Mouse (Mus musculus) forebrain, embryonic 16.5 days (tissue): ENCODE data around the gene Psph. TPM values are rescaled to one million over a fixed set of nuclear protein-coding genes. Genes with fewer than 3 reads are reported as not detected.
A peak's percentile ranks its signal among the peaks of the same experiment; 100 is the strongest.

Experiments used
- ATAC-seq: fragments of 200-750 bp; cut with Nextera tagmentation; 2 replicates; pipeline ENCODE4 v1.8.0; 2017; ENCODE audit warnings: mild to moderate bottlenecking, moderate library complexity
- H3K27ac ChIP-seq: fragments of 300-500 bp; sonication (generic); 2 replicates; pipeline ENCODE4 v1.5.1; 2014; ENCODE audit warnings: low read length, control low read depth
- H3K27me3 ChIP-seq: fragments of 300-500 bp; sonication (generic); replicated peaks from 2 replicates; pipeline ENCODE4 v1.6.1; 2014; ENCODE audit warnings: low read length; ENCODE audit not compliant: control insufficient read depth, insufficient read depth
- H3K36me3 ChIP-seq: fragments of 300-500 bp; sonication (generic); 2 replicates; pipeline ENCODE4 v1.6.1; 2014; ENCODE audit not compliant: control insufficient read depth, insufficient read depth
- H3K4me1 ChIP-seq: fragments of 300-500 bp; sonication (generic); replicated peaks from 2 replicates; pipeline ENCODE4 v1.6.1; 2014; ENCODE audit warnings: low read length; ENCODE audit not compliant: control insufficient read depth, insufficient read depth
- H3K4me2 ChIP-seq: fragments of 300-500 bp; sonication (generic); 2 replicates; pipeline ENCODE4 v1.6.1; 2014; ENCODE audit warnings: mild to moderate bottlenecking, low read length, control low read depth
- H3K4me3 ChIP-seq: fragments of 300-500 bp; sonication (generic); replicated peaks from 2 replicates; pipeline ENCODE4 v1.5.1; 2014; ENCODE audit warnings: mild to moderate bottlenecking, low read length, control low read depth
- H3K9ac ChIP-seq: fragments of 300-500 bp; sonication (generic); replicated peaks from 2 replicates; pipeline ENCODE4 v1.6.1; 2014; ENCODE audit warnings: low read depth, low read length, control low read depth
- H3K9me3 ChIP-seq: fragments of 300-500 bp; sonication (generic); 2 replicates; pipeline ENCODE4 v1.6.1; 2016; ENCODE audit warnings: low read length; ENCODE audit not compliant: control insufficient read depth
- WGBS: fragments of 180-500 bp; shearing (Covaris S2); extraction: QIAGEN DNeasy Blood & Tissue Kit; methylation state at CpG from one replicate; pipeline ENCODE4 v1.1.7; 2014; 5-methylcytosine and 5-hydroxymethylcytosine counted together
- polyA plus RNA-seq: library from polyadenylated mRNA; unstranded; fragments of >200 nt; fragmentation: Nextera tagmentation; extraction: Ambion mirVana; gene quantifications from 2 replicates; pipeline ENCODE4 v1.2.1, GENCODE M21; 2015

Gene Psph
- polyA plus RNA-seq, 1 experiment from 2014 or later = 42.9 TPM

DNA sequence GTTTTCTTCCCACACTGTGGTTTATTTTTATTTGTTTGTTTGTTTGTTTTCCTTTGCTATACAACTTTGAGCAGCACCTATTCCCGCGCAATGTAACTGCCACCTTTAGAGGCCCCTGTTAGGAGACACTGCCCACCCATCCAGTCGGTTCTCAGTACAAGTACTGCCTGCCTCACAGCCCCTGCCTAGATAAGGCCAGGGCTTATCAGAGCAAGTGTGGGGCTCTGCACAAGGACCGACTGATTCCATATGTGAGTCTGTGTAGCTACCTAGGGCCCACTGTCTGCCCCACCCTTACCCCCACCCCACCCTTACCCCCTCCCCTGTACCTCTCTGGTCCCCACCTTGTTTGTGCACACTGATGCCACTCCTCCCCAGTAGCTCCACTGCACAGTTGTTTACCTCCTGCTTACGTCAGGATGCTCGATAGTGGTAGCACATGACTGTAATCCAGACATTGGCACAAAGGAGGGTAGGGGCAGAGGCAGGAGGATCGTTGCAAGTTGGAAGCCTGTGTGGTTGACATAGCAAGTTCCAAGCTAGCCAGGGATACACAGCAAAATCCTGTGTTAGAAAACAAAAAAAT, 44.3 kb downstream of the Psph start:
- Histone ChIP-seq H3K4me2 (no peak overlapping the region), H3K4me3 (no peak overlapping the region), H3K36me3 (peaks cover 18% of the 10 kb centered on the region), H3K9ac (no peak overlapping the region), H3K27ac (no peak overlapping the region), H3K9me3 (no peaks in the 10 kb centered on the region), H3K4me1 (no peaks in the 10 kb centered on the region), H3K27me3 (no peaks in the 10 kb centered on the region)
- ATAC-seq = no peak
- WGBS = 85% methylated on average over 7 of the region's 7 CpGs

DNA sequence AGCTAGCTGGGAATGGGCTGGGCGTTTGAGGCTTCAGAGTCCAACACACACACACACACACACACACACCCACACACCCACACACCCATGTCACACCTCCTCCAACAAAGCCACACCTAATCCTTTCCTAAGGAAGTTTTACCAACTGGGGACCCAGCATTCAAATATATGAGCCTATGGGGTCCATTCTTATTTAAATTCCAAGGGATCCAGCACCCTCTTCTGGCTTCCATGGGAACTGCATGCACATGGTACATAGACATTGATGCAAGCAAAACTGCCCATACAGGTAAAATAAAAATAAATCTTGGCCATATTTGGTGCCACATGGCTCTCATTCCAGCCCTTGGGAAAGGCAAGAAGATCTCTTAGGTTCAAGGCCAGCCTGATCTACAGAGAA, 46.3 kb downstream of the Psph start:
- H3K4me1 ChIP-seq = no peaks in the 10 kb centered on the region
- 100% methylated on average over 1 of the region's 1 CpGs for WGBS
- ATAC-seq = no peak

GRCm38 (mm10) chr5:129731021-129731420, 56.2 kb downstream of the Psph start:
- ATAC-seq = no peak
- H3K4me2 ChIP-seq = no peak overlapping the region
- no peaks in the 10 kb centered on the region for H3K9me3 ChIP-seq
- no peak overlapping the region for H3K4me3 ChIP-seq
- H3K36me3 ChIP-seq = no peaks in the 10 kb centered on the region
- no peak overlapping the region for H3K27ac ChIP-seq
- H3K27me3 ChIP-seq = no peaks in the 10 kb centered on the region
- H3K9ac ChIP-seq = no peak overlapping the region
- peaks cover 6% of the 10 kb centered on the region; the same call in 1 of the 2 replicates for H3K4me1 ChIP-seq
- 84% methylated on average over 5 of the region's 5 CpGs for WGBS

More for the DNA sequence above, 46.3 kb downstream of the Psph start:
- H3K4me3 ChIP-seq = no peak overlapping the region
- no peak overlapping the region for H3K4me2 ChIP-seq
- H3K27ac ChIP-seq = no peak overlapping the region
- no peaks in the 10 kb centered on the region for H3K27me3 ChIP-seq
- H3K36me3 ChIP-seq = peaks cover 9% of the 10 kb centered on the region; the same call in 1 of the 2 replicates
- H3K9ac ChIP-seq = no peak overlapping the region
- H3K9me3 ChIP-seq = no peaks in the 10 kb centered on the region

DNA sequence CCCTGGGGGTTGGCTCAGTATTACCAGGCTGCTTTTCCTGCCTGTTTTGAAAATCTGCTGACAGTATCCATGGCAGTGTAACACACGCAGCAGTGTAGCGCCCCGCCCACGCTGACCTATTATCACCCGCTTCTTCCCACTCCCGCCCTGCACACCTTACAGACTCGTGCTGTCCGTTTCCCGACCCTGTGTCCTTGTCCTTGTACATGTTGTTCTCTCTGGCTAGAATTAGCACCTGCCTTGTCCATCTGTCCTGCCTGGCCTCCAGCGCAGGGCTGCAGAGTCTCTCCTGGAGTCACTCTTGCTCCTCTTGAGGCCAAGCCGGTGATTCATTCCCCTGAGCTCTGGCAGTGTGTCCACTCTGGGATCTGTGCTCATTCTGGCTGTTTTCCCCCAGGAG, 56.9 kb downstream of the Psph start:
- no peak overlapping the region for H3K4me3 ChIP-seq
- WGBS = 87% methylated on average over 11 of the region's 11 CpGs
- no peaks in the 10 kb centered on the region for H3K9me3 ChIP-seq
- H3K27ac ChIP-seq = no peak overlapping the region
- no peak overlapping the region for H3K9ac ChIP-seq
- H3K4me2 ChIP-seq = no peak overlapping the region
- peaks cover 9% of the 10 kb centered on the region; the same call in 1 of the 2 replicates for H3K4me1 ChIP-seq
- ATAC-seq = no peak
- H3K27me3 ChIP-seq = no peaks in the 10 kb centered on the region
- H3K36me3 ChIP-seq = no peaks in the 10 kb centered on the region

- peaks cover 12% of the 10 kb centered on the region; the same call in 1 of the 2 replicates for H3K4me1 ChIP-seq
- H3K4me3 ChIP-seq = no peak overlapping the region
- H3K36me3 ChIP-seq = no peaks in the 10 kb centered on the region
- no peak overlapping the region for H3K27ac ChIP-seq
- no peak overlapping the region for H3K4me2 ChIP-seq
- H3K27me3 ChIP-seq = no peaks in the 10 kb centered on the region
- no peak overlapping the region for H3K9ac ChIP-seq
- no peak for ATAC-seq
- no peaks in the 10 kb centered on the region for H3K9me3 ChIP-seq
- 79% methylated on average over 11 of the region's 11 CpGs for WGBS
Observed at GRCm38 (mm10) chr5:129729286-129729685, 58.0 kb downstream of the Psph start.

DNA sequence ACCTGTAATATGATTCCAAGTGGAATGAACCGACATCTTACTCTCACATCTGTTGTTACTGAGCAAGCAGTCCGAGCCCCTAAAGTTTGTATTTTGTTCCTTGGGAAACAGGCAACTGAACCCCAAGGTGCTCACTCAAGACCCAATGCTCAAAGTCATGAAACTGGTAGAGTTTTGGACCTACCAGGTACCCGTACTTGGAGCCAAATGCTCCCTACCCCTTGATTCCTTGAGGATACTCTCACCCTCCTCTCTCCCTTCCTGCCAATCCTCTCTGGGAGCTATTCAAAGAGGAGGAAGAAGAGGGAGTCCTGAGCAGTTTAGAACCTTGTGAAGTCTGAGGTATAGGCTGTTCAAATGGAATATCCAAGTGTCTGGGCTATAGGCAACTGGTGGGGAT, 60.5 kb downstream of the Psph start:
- Histone ChIP-seq H3K27me3 (no peaks in the 10 kb centered on the region), H3K9ac (no peak overlapping the region), H3K4me1 (peaks cover 12% of the 10 kb centered on the region; the same call in 1 of the 2 replicates), H3K4me3 (no peak overlapping the region), H3K4me2 (no peak overlapping the region), H3K9me3 (no peaks in the 10 kb centered on the region), H3K36me3 (no peaks in the 10 kb centered on the region), H3K27ac (no peak overlapping the region)
- no peak for ATAC-seq
- WGBS = 86% methylated on average over 3 of the region's 3 CpGs

GRCm38 (mm10) chr5:129725774-129726392, 61.4 kb downstream of the Psph start:
- Histone ChIP-seq H3K9me3 (no peaks in the 10 kb centered on the region), H3K36me3 (no peaks in the 10 kb centered on the region), H3K27me3 (no peaks in the 10 kb centered on the region), H3K4me2 (peak overlapping the region; percentile 60), H3K27ac (no peak overlapping the region), H3K4me3 (peak overlapping the region; percentile 76), H3K4me1 (peaks cover 12% of the 10 kb centered on the region; the same call in 1 of the 2 replicates), H3K9ac (peak overlapping the region; percentile 95)
- 12% methylated on average over 7 of the region's 7 CpGs for WGBS
- no peak for ATAC-seq

- under 1% methylated on average over 88 of the region's 93 CpGs for WGBS
- ATAC-seq = peak; percentile 96
- Histone ChIP-seq H3K36me3 (no peaks in the 10 kb centered on the region), H3K4me2 (peak within 1 kb of the TSS; percentile 60), H3K4me1 (peaks cover 10% of the 10 kb centered on the region; the same call in 1 of the 2 replicates), H3K27ac (peak within 1 kb of the TSS; percentile 92), H3K9me3 (no peaks in the 10 kb centered on the region), H3K9ac (peak within 1 kb of the TSS; percentile 95), H3K27me3 (no peaks in the 10 kb centered on the region), H3K4me3 (peak within 1 kb of the TSS; percentile 76)
Observed at GRCm38 (mm10) chr5:129724834-129725773, 62.1 kb downstream of the Psph start, which contains the start of gene Nipsnap2. TSS of gene Nipsnap2 (plus strand) at chr5:129725063.

- Histone ChIP-seq H3K27ac (no peak overlapping the region), H3K4me2 (peak overlapping the region; percentile 41), H3K36me3 (peaks cover 3% of the 10 kb centered on the region; the same call in 1 of the 2 replicates), H3K9ac (peak overlapping the region; percentile 95; the same call in 1 of the 2 replicates), H3K9me3 (no peaks in the 10 kb centered on the region), H3K4me3 (peak overlapping the region; percentile 76), H3K27me3 (no peaks in the 10 kb centered on the region), H3K4me1 (peaks cover 10% of the 10 kb centered on the region; the same call in 1 of the 2 replicates)
- WGBS = 48% methylated on average over 4 of the region's 4 CpGs
- no peak for ATAC-seq
Observed at GRCm38 (mm10) chr5:129724268-129724667, 63.0 kb downstream of the Psph start.
